In the genomic region with DNA sequence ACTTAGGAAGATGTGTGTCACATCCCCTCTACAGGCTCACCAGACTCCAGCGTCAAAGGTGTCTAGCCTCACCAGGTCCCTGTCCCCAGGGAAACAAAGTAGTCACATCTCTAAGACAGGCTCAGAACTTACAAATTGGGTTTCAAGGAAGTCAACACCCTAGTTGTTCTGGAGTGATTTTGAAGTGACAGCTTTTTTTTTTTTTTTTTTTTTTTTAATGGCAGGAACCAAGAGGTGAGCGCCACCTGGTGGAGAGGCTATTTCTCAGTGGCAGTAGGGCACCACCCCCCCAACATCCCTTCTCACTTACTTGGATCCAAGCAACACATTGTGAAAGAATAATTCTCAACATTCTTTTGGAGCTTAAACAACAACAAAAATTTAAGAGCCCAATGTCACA, we compare ENCODE assay signal across 10 mouse cellular contexts. TPM values are rescaled to one million over a fixed set of nuclear protein-coding genes. Genes with fewer than 3 reads are reported as not detected.
A peak's percentile ranks its signal among the peaks of the same experiment; 100 is the strongest.
DNase-seq lines count a peak whose midpoint lies in the region; TF ChIP-seq lines count a peak whose summit lies in the region.
"Had no signal": no experiment of that assay in that cellular context is flagged by ENCODE, and none has a peak within 500 bp of the region (broad histone marks: within the 10 kb centered on the region; RNA-seq: fewer than 3 reads in every experiment).

No protein-coding gene starts in this region.

- intact Hi-C loops in gastrocnemius, postnatal 36 days (cut with DNase I), result loop anchor here (1.0 to 10.0 kb wide), 3 partner anchors 68 to 609 kb away; no protein-coding TSS in a partner anchor
- intact Hi-C loops in left cerebral cortex, postnatal 25 days (cut with DNase I), result loop anchor here (2.0 kb wide), 2 partner anchors 141 to 151 kb away; a partner anchor contains a TSS

- no peak overlapping the region for H3K4me3 ChIP-seq in heart, embryonic 10.5 days
- no peak overlapping the region for H3K4me3 ChIP-seq in E14TG2a.4 (replicated peaks; ENCODE audit: low read length)
- no peak overlapping the region for H3K4me3 ChIP-seq in bone marrow macrophage, adult 2 months (ENCODE audit: insufficient read depth, low read length)
- H3K4me3 ChIP-seq: embryonic facial prominence, embryonic 12.5 days; liver, embryonic 15.5 days had no signal

- H3K27me3 ChIP-seq in heart, embryonic 10.5 days (ENCODE audit: insufficient read depth, poor library complexity, severe bottlenecking), result no peaks in the 10 kb centered on the region
- H3K27me3 ChIP-seq in E14TG2a.4 (ENCODE audit: insufficient read depth, low read length), result no peaks in the 10 kb centered on the region; the same call in 1 of the 2 replicates
- H3K27me3 ChIP-seq: embryonic facial prominence, embryonic 12.5 days; liver, embryonic 15.5 days had no signal

- H3K9me3 ChIP-seq in heart, embryonic 10.5 days, result no peaks in the 10 kb centered on the region
- H3K9me3 ChIP-seq in E14TG2a.4 (ENCODE audit: low read length), result no peaks in the 10 kb centered on the region
- H3K9me3 ChIP-seq: embryonic facial prominence, embryonic 12.5 days; liver, embryonic 15.5 days had no signal

- H3K27ac ChIP-seq in heart, embryonic 10.5 days, result no peak overlapping the region
- H3K27ac ChIP-seq in bone marrow macrophage, adult 2 months (ENCODE audit: insufficient read depth, low read depth, low read length), result no peak overlapping the region
- H3K27ac ChIP-seq: embryonic facial prominence, embryonic 12.5 days; liver, embryonic 15.5 days had no signal

- peak; percentile 73 to 84 for DNase-seq in heart, adult 18-20 months
- DNase-seq in heart, embryonic 10.5 days (ENCODE audit: low spot score), result no peak
- peak; percentile 34 to 69 for DNase-seq in gastrocnemius, postnatal 36 days
- peak; percentile 28 to 48 for DNase-seq in left cerebral cortex, postnatal 25 days (ENCODE audit: low spot score in 2 of 2)
- DNase-seq in ovary, postnatal 36 days (ENCODE audit: low spot score), result peak; percentile 57
- peak; percentile 26 for DNase-seq in urinary bladder, adult 2 months (ENCODE audit: low spot score)

- no peaks in the 10 kb centered on the region for H3K4me1 ChIP-seq in heart, embryonic 10.5 days
- no peaks in the 10 kb centered on the region for H3K4me1 ChIP-seq in E14TG2a.4 (replicated peaks; ENCODE audit: low read depth, low read length)
- peaks cover 20% of the 10 kb centered on the region for H3K4me1 ChIP-seq in bone marrow macrophage, adult 2 months (ENCODE audit: control insufficient read depth, insufficient read depth, low read length)
- H3K4me1 ChIP-seq: embryonic facial prominence, embryonic 12.5 days had no signal

- TF ChIP-seq POLR2A in bone marrow macrophage, adult 2 months (IDR thresholded peaks at IDR 0.05; ENCODE audit: borderline replicate concordance, low read depth, low read length), result no peak

- no peaks in the 10 kb centered on the region for H3K36me3 ChIP-seq in heart, embryonic 10.5 days
- H3K36me3 ChIP-seq in E14TG2a.4 (ENCODE audit: insufficient read depth, low read length), result no peaks in the 10 kb centered on the region
- H3K36me3 ChIP-seq: embryonic facial prominence, embryonic 12.5 days; liver, embryonic 15.5 days had no signal

- peak; percentile 46 for TF ChIP-seq CTCF in E14TG2a.4 (conservative IDR thresholded peaks at IDR 0.05; ENCODE audit: low read length)
- TF ChIP-seq CTCF in bone marrow macrophage, adult 2 months (IDR thresholded peaks at IDR 0.05; ENCODE audit: low read depth, low read length), result peak; percentile 61

- 27% methylated on average over 2 of the region's 2 CpGs for WGBS in heart, embryonic 10.5 days

RNA-seq across cellular contexts. Expression of a gene that starts 59.2 kb away (rescaled TPM):
- not detected for total RNA-seq in heart, adult 18-20 months (2021)
- not detected in 2 replicates for polyA plus RNA-seq in heart, embryonic 10.5 days (2016; fragmentation: Nextera tagmentation; extraction: Ambion mirVana)
- not detected in 2 replicates for polyA plus RNA-seq in bone marrow macrophage, adult 2 months (2012; ENCODE audit: insufficient read depth, insufficient read length, missing spikeins)
- not detected for total RNA-seq in gastrocnemius, postnatal 36 days (2021)
- not detected for total RNA-seq in left cerebral cortex, postnatal 25 days (2021)
- 0.07 and 0.12 TPM in 2 replicates for polyA plus RNA-seq in urinary bladder, adult 2 months (2012; rRNA removed)
- polyA plus RNA-seq: embryonic facial prominence, embryonic 12.5 days had no signal
